23 mouse cellular contexts compared by ENCODE assay signal in genomic region chr11:116239797-116240196, GRCm38 (mm10). TPM values are rescaled to one million over a fixed set of nuclear protein-coding genes. Genes with fewer than 3 reads are reported as not detected.
DNase-seq lines count a peak whose midpoint lies in the region; ATAC-seq and TF ChIP-seq lines count a peak whose summit lies in the region.
"Had no signal": no experiment of that assay in that cellular context is flagged by ENCODE, and none has a peak within 500 bp of the region (broad histone marks: within the 10 kb centered on the region; RNA-seq: fewer than 3 reads in every experiment).

No protein-coding gene starts in this region.

- TF ChIP-seq POLR2A in heart, adult 2 months (IDR thresholded peaks at IDR 0.05; ENCODE audit: insufficient read depth, low read depth, low read length): no peak

- no peak for DNase-seq in heart, embryonic 10.5 days (ENCODE audit: low spot score)
- peak; percentile 38 for DNase-seq in kidney, postnatal 14 days
- DNase-seq in kidney, adult 11 months: no peak
- DNase-seq in Muller cell, postnatal 12 days (ENCODE audit: inconsistent ontology term): peak; percentile 43
- peak; percentile 57 for DNase-seq in limb, embryonic 10.5 days (ENCODE audit: low spot score)
- no peak for DNase-seq in heart, adult 2 months
- no peak for DNase-seq in thymus, postnatal 25 days
- DNase-seq: adrenal gland, postnatal 25 days; cerebellum, adult 18-20 months; forebrain, postnatal 0 days; gastrocnemius, adult 2 months; heart, adult 11 months; midbrain, embryonic 14.5 days; spleen, adult 18-20 months; thymus, adult 18-20 months had no signal

- TF ChIP-seq EP300 in heart, adult 2 months (IDR thresholded peaks at IDR 0.05; ENCODE audit: insufficient read depth, low read depth, low read length): no peak

- peaks cover 55% of the 10 kb centered on the region for H3K27me3 ChIP-seq in heart, embryonic 10.5 days (ENCODE audit: insufficient read depth, poor library complexity, severe bottlenecking)
- H3K27me3 ChIP-seq in heart, embryonic 12.5 days (replicated peaks): peaks cover 43% of the 10 kb centered on the region
- peaks cover 30% of the 10 kb centered on the region for H3K27me3 ChIP-seq in limb, embryonic 10.5 days (ENCODE audit: low read depth, poor library complexity, severe bottlenecking)
- H3K27me3 ChIP-seq in heart, adult 2 months (ENCODE audit: control insufficient read depth, insufficient read depth, low read length): peaks cover 4% of the 10 kb centered on the region

- H3K4me2 ChIP-seq in heart, embryonic 12.5 days: no peak overlapping the region
- H3K4me2 ChIP-seq: liver, embryonic 15.5 days had no signal

- no peak overlapping the region for H3K4me3 ChIP-seq in heart, embryonic 10.5 days
- no peak overlapping the region for H3K4me3 ChIP-seq in heart, embryonic 12.5 days
- H3K4me3 ChIP-seq in limb, embryonic 10.5 days: peak overlapping the region; percentile 9
- H3K4me3 ChIP-seq in heart, adult 2 months: no peak overlapping the region
- H3K4me3 ChIP-seq: gastrocnemius, adult 2 months; liver, embryonic 15.5 days; myocyte had no signal

- H3K4me1 ChIP-seq in heart, embryonic 10.5 days: peaks cover 29% of the 10 kb centered on the region
- peaks cover 12% of the 10 kb centered on the region for H3K4me1 ChIP-seq in heart, embryonic 12.5 days (replicated peaks)
- H3K4me1 ChIP-seq in limb, embryonic 10.5 days: peaks cover 56% of the 10 kb centered on the region
- no peaks in the 10 kb centered on the region for H3K4me1 ChIP-seq in heart, adult 2 months (ENCODE audit: control insufficient read depth, insufficient read depth, low read length)

- H3K36me3 ChIP-seq in heart, embryonic 10.5 days: peaks cover 24% of the 10 kb centered on the region
- H3K36me3 ChIP-seq in heart, embryonic 12.5 days: peaks cover 20% of the 10 kb centered on the region
- peaks cover 21% of the 10 kb centered on the region for H3K36me3 ChIP-seq in limb, embryonic 10.5 days
- H3K36me3 ChIP-seq in heart, adult 2 months (ENCODE audit: control insufficient read depth, insufficient read depth, low read length): no peaks in the 10 kb centered on the region

- no peaks in the 10 kb centered on the region for H3K79me2 ChIP-seq in heart, adult 2 months (replicated peaks; ENCODE audit: control insufficient read depth, insufficient read depth, low read length)

- WGBS in heart, embryonic 10.5 days: 17% methylated on average over 7 of the region's 7 CpGs
- 16% methylated on average over 7 of the region's 7 CpGs for WGBS in heart, embryonic 12.5 days
- 4% methylated on average over 7 of the region's 7 CpGs for WGBS in limb, embryonic 10.5 days
- 37% methylated on average over 7 of the region's 7 CpGs for WGBS in heart, adult 2 months

- TF ChIP-seq CTCF in heart, adult 2 months (IDR thresholded peaks at IDR 0.05): no peak

- ATAC-seq in heart, embryonic 12.5 days (ENCODE audit: insufficient number of reproducible peaks, low FRiP score): no peak
- ATAC-seq: activated CD4-positive, CD25-positive, alpha-beta regulatory T cell, adult 4 months; forebrain, postnatal 0 days; hindbrain, embryonic 16.5 days had no signal

- intact Hi-C loops in heart, adult 2 months (cut with DNase I): no loop called here

- no peaks in the 10 kb centered on the region for H3K9me3 ChIP-seq in heart, embryonic 10.5 days
- no peaks in the 10 kb centered on the region for H3K9me3 ChIP-seq in heart, embryonic 12.5 days (replicated peaks)
- no peaks in the 10 kb centered on the region for H3K9me3 ChIP-seq in limb, embryonic 10.5 days (replicated peaks)
- H3K9me3 ChIP-seq: liver, embryonic 15.5 days had no signal

- H3K9ac ChIP-seq in heart, embryonic 12.5 days: no peak overlapping the region
- no peak overlapping the region for H3K9ac ChIP-seq in heart, adult 2 months (ENCODE audit: low read depth, low read length)
- H3K9ac ChIP-seq: forebrain, postnatal 0 days; liver, embryonic 15.5 days had no signal

- 0 out of 2 replicates have a peak overlapping the region, but pooled peaks have one; percentile 36 for H3K27ac ChIP-seq in heart, embryonic 10.5 days
- H3K27ac ChIP-seq in heart, embryonic 12.5 days (ENCODE audit: poor library complexity, severe bottlenecking): no peak overlapping the region
- peak overlapping the region; percentile 83 for H3K27ac ChIP-seq in limb, embryonic 10.5 days
- H3K27ac ChIP-seq in heart, adult 2 months: no peak overlapping the region
- H3K27ac ChIP-seq: gastrocnemius, adult 2 months; liver, embryonic 15.5 days; macrophage had no signal

RNA-seq across cellular contexts. Expression of gene Evpl, which starts 1.9 kb away (rescaled TPM):
- 0.67 and 1.5 TPM in 2 replicates for polyA plus RNA-seq in heart, embryonic 10.5 days (2016; fragmentation: Nextera tagmentation; extraction: Ambion mirVana)
- polyA plus RNA-seq in heart, embryonic 12.5 days (2016; fragmentation: Nextera tagmentation; extraction: Ambion mirVana): 0.53 and 0.84 TPM in 2 replicates
- polyA plus RNA-seq in limb, embryonic 10.5 days (2016; fragmentation: Nextera tagmentation; extraction: Ambion mirVana): 1.4 and 1.7 TPM in 2 replicates
- under 1 TPM; 0.39 to 0.50 TPM for total RNA-seq in heart, adult 2 months (2021)
- 0.15 and 0.29 TPM in 2 replicates for polyA plus RNA-seq in heart, adult 2 months (2012; rRNA removed)
- polyA plus RNA-seq: activated CD4-positive, CD25-positive, alpha-beta regulatory T cell, adult 4 months; macrophage had no signal

RNA-seq across cellular contexts. Expression of gene Srp68, which starts 34.2 kb away (rescaled TPM):
- 90.7 and 101 TPM in 2 replicates for polyA plus RNA-seq in heart, embryonic 10.5 days (2016; fragmentation: Nextera tagmentation; extraction: Ambion mirVana)
- 73.9 and 74.8 TPM in 2 replicates for polyA plus RNA-seq in heart, embryonic 12.5 days (2016; fragmentation: Nextera tagmentation; extraction: Ambion mirVana)
- 121 and 123 TPM in 2 replicates for polyA plus RNA-seq in limb, embryonic 10.5 days (2016; fragmentation: Nextera tagmentation; extraction: Ambion mirVana)
- 10 to 100 TPM; 61.5 to 71.2 TPM for total RNA-seq in heart, adult 2 months (2021)
- polyA plus RNA-seq in heart, adult 2 months (2012; rRNA removed): 40.0 and 50.7 TPM in 2 replicates

RNA-seq across cellular contexts. Expression of gene Galr2, which starts 40.9 kb away (rescaled TPM):
- polyA plus RNA-seq in heart, embryonic 10.5 days (2016; fragmentation: Nextera tagmentation; extraction: Ambion mirVana): 0.07 and 0.21 TPM in 2 replicates
- polyA plus RNA-seq in heart, embryonic 12.5 days (2016; fragmentation: Nextera tagmentation; extraction: Ambion mirVana): 0.09 TPM in 1 of 2 replicates, not detected in the other
- 0.11 TPM in 1 of 2 replicates, not detected in the other for polyA plus RNA-seq in limb, embryonic 10.5 days (2016; fragmentation: Nextera tagmentation; extraction: Ambion mirVana)
- not detected for total RNA-seq in heart, adult 2 months (2021)
- polyA plus RNA-seq in heart, adult 2 months (2012; rRNA removed): 0.18 and 0.32 TPM in 2 replicates
- total RNA-seq: adrenal gland, postnatal 25 days; common myeloid progenitor, adult 5-6 weeks; forebrain, postnatal 0 days; layer of hippocampus, postnatal 10 days had no signal
- polyA plus RNA-seq: activated CD4-positive, CD25-positive, alpha-beta regulatory T cell, adult 4 months; liver, embryonic 15.5 days; macrophage had no signal

RNA-seq across cellular contexts. Expression of gene Acox1, which starts 41.0 kb away (rescaled TPM):
- 24.5 and 32.7 TPM in 2 replicates for polyA plus RNA-seq in heart, embryonic 10.5 days (2016; fragmentation: Nextera tagmentation; extraction: Ambion mirVana)
- 36.1 and 38.3 TPM in 2 replicates for polyA plus RNA-seq in heart, embryonic 12.5 days (2016; fragmentation: Nextera tagmentation; extraction: Ambion mirVana)
- polyA plus RNA-seq in limb, embryonic 10.5 days (2016; fragmentation: Nextera tagmentation; extraction: Ambion mirVana): 13.0 and 16.7 TPM in 2 replicates
- total RNA-seq in heart, adult 2 months (2021): 100 to 1,000 TPM; 159 to 195 TPM
- 134 and 205 TPM in 2 replicates for polyA plus RNA-seq in heart, adult 2 months (2012; rRNA removed)

RNA-seq across cellular contexts. Expression of gene Ten1, which starts 41.1 kb away (rescaled TPM):
- 87.6 and 99.5 TPM in 2 replicates for polyA plus RNA-seq in heart, embryonic 10.5 days (2016; fragmentation: Nextera tagmentation; extraction: Ambion mirVana)
- polyA plus RNA-seq in heart, embryonic 12.5 days (2016; fragmentation: Nextera tagmentation; extraction: Ambion mirVana): 74.9 and 75.5 TPM in 2 replicates
- polyA plus RNA-seq in limb, embryonic 10.5 days (2016; fragmentation: Nextera tagmentation; extraction: Ambion mirVana): 61.5 and 65.4 TPM in 2 replicates
- 10 to 100 TPM in 1 of 2 experiments, 1 to 10 TPM in 1; 9.1 to 12.8 TPM for total RNA-seq in heart, adult 2 months (2021)
- 10.2 and 17.0 TPM in 2 replicates for polyA plus RNA-seq in heart, adult 2 months (2012; rRNA removed)

Comparison
In these comparisons a context has a peak if more than half of its experiments do, and no peak if none do; other contexts are left out.
1. DNase-seq: peak in kidney, postnatal 14 days (single experiment), Muller cell, postnatal 12 days (single experiment) and limb, embryonic 10.5 days (single experiment); none in heart, embryonic 10.5 days (single experiment), kidney, adult 11 months (single experiment), heart, adult 2 months (0 of 2) and thymus, postnatal 25 days (single experiment).
2. H3K27ac ChIP-seq: peak in heart, embryonic 10.5 days (single experiment) and limb, embryonic 10.5 days (single experiment); none in heart, embryonic 12.5 days (single experiment) and heart, adult 2 months (single experiment).